Mouse (Mus musculus) C2C12 (cell line): ENCODE results near the gene Gm10961.

Source experiments
- CEBPB ChIP-seq: IDR thresholded peaks from one replicate; pipeline ENCODE4 v1.6.1; 2011; ENCODE audit warnings: low read depth, mild to moderate bottlenecking, control low read depth, moderate library complexity
- CTCF ChIP-seq: IDR thresholded peaks from one replicate; pipeline ENCODE4 v1.5.1; 2011; ENCODE audit not compliant: control insufficient read depth, insufficient read depth, insufficient read length
- FOSL1 ChIP-seq: IDR thresholded peaks from one replicate; pipeline ENCODE4 v1.8.0; 2011; ENCODE audit warnings: mild to moderate bottlenecking, low read length; ENCODE audit not compliant: poor library complexity, insufficient read depth, severe bottlenecking
- MAX ChIP-seq: IDR thresholded peaks from one replicate; pipeline ENCODE4 v1.6.1; 2011; ENCODE audit warnings: mild to moderate bottlenecking, control low read depth
- MYOD1 ChIP-seq: IDR thresholded peaks from one replicate; pipeline ENCODE4 v1.6.1; 2011; ENCODE audit warnings: low read depth; ENCODE audit not compliant: control insufficient read depth, insufficient read length
- MYOG ChIP-seq: IDR thresholded peaks from one replicate; pipeline ENCODE4 v1.6.1; 2011; ENCODE audit not compliant: control insufficient read depth, insufficient read length; ENCODE audit errors: extremely low read depth
- USF1 ChIP-seq: IDR thresholded peaks from one replicate; pipeline ENCODE4 v1.6.1; 2011; ENCODE audit warnings: low read depth, mild to moderate bottlenecking, control low read depth, moderate library complexity

- TF ChIP-seq CTCF (no peak), FOSL1 (no peak), USF1 (no peak), MYOD1 (no peak), MAX (no peak), MYOG (no peak), CEBPB (no peak)
Measured at GRCm38 (mm10) chr3:107652968-107653367, 21.8 kb downstream of the Gm10961 start.
